Mouse (Mus musculus): ENCODE results near the gene Canx.
"Not testable (repeated sequence)": the region's sequence is repeated elsewhere in the genome, so short reads cannot be mapped to it uniquely, and the experiment has no call there.

The Canx gene

GRCm38 (mm10) chr11:50325496-50326301 is at the start of gene Canx:
Canx (minus strand) TSS chr11:50325673.
- DNase-seq: peak; percentile 96 to 98

GRCm38 (mm10) chr11:50374286-50375015 is 49.0 kb upstream of the Canx start:
- DNase-seq: no peak

DNA sequence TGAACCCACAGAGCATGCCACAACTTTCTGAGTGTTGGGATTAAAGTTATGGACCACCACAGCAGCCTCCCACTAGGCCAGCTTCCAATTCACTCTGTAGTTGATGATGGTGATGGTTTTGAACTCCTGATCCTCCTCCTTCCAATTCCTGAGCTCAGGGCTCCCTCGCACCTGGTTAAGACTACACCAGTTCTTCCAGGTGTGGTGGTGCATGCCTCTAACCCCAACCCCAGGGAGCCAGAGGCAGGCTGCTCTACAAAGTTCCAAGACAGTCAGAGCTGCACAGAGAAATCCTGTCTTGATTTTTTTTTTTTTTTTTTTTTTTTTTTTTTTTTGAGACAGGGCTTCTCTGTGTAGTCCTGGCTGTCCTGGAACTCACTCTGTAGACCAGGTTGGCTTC is 48.1 kb upstream of the Canx start:
- DNase-seq: no peak

DNA sequence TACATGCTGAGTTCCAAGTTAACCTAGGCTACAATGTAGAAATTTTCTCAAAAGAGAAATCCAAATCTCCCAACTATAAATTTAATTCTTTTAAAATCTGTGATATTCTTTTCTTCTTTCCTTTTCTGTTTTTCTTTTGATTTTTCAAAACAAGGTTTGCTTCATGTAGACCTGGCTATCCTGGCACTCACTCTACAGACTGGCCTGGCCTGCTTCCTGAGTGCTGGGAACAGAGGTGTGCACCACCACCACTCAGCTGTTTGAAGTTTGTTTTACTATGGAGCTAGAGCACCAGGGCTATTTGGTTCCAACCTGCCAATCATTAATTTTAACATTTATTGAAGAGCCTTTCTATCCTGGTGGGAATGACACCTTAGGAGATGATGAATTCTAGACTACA is 47.6 kb upstream of the Canx start:
- DNase-seq: no peak

DNA sequence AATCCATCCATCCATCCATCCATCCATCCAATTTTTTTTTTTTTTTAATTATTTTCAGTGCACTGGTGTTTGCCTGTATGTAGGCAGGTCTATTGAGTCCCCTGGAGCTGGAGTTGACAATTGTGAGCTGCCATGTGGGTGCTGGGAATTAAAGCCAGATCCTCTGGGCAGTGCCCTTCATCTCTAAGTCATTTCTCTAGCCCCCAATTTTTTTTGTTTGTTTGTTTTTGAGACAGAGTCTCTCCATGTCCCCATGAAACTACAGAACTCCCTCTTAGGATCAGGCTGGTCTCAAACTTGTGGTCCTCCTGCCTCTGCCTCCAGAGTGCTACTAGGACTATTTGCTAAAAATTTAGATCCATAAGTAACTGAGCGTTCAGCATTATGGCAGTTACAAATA is 46.4 kb upstream of the Canx start:
- no peak for DNase-seq

GRCm38 (mm10) chr11:50371399-50371841 is 45.9 kb upstream of the Canx start:
- DNase-seq: peak; percentile 78 to 86

GRCm38 (mm10) chr11:50370969-50371368 is 45.5 kb upstream of the Canx start:
- no peak for DNase-seq

- no peak for DNase-seq
Observed at GRCm38 (mm10) chr11:50369360-50369911, 44.0 kb upstream of the Canx start.

DNA sequence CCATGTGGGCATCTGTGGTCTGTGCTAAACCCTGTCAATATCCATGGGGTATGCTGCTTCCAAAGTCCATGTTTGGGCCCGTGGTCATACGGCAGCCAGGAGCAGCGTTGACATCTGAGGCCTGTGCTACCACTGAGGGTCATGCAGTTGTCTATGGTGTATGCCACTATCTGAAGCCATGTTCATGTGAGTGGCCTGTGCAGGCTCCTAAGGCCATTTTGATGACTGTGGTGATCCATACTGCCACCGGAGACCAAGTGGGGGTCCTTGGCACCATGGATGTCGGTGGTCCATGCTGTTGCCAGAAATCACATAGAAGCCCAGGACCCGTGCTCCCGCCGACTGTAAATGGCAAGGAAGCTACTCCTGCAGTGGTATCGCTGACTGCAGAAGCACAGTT is 42.1 kb upstream of the Canx start:
- DNase-seq: no peak

GRCm38 (mm10) chr11:50365322-50365721 is 39.8 kb upstream of the Canx start:
- no peak for DNase-seq

- peak; percentile 76 to 84 for DNase-seq
Observed at GRCm38 (mm10) chr11:50364548-50364947, 39.1 kb upstream of the Canx start.

DNA sequence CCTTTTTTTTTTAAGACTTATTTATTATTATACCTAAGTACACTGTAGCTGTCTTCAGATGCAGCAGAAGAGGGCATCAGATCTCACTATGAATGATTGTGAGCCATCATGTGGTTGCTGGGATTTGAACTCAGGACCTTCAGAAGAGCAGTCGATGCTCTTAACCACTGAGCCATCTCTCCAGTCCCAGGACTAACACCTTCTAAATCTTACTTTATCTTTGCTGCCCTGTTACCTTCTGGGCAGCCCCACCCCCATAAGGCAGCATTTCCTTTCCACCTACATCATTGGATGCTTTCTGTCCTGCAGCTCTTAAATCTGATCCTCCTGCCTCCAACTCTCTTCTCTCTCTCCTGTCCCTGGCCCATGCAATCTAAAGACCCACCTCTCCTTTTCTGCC is 35.8 kb upstream of the Canx start:
- DNase-seq: not testable (repeated sequence)

- DNase-seq: peak; percentile 72 to 84
Observed at GRCm38 (mm10) chr11:50358950-50359861, 33.7 kb upstream of the Canx start.

DNA sequence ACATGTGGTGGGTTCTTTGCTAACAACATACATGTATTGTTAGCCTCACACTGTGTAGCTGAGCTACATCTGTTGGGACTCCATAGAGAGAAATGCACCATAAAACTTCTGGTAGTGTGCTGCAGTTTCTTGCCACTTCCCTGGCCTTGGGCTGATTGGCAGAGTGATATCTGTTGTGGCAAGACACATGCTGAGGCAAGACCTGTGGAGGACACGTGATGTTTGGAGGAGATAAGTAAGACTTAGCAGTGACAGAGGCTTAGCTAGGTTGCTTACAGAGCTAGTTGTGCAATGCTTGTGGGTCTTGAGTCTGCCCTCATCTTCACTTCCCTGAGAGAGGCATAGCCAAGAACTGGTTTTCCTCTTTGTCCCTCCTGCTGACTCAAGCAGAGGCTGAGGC is 29.9 kb upstream of the Canx start:
- DNase-seq: peak in 1 of 2 experiments; percentile 27

DNA sequence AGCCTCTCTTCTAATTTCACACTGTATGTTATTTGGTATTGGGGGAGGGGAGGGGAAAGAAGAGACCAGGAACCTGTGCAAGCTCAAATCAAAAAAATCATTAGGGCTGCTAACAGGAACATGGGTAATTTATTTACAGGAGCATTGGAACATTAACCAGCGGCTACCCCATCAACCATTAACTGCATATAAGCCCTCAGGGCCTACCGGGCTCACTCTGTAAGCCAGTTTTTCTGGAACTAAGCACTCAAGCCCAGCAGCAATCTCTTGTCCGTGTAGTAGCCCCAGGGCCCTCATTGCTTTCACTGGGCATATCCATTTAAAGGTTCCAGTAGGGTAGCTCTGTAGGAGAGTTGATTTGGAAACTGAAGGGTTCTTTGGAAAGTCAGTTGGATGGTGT is 29.4 kb upstream of the Canx start:
- peak; percentile 69 to 80 for DNase-seq

DNA sequence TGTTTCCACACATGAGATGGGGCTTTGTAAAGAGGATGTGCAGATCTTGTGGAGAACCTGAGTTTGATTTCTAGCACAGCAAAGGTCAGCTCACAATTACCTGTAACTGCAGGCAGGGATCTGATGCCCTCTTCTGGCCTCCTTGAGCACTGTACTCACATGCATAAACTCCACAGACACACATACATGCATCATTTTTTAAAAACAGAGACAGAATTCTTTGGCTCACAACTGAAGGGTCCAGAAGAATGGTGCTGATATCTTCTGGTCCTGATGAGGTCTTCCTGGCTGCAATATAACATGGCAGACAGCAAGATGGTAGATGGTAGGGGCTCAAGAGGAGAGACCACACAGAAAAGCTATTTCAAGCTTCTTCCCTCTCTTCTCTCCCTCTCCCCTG is 28.7 kb upstream of the Canx start, which contains the start of gene Cby3:
Gene Cby3, plus strand, starts transcription at position 301 of the 400 bp plus-strand sequence.
- no peak for DNase-seq

- no peak for DNase-seq
Observed at GRCm38 (mm10) chr11:50352177-50352576, 26.7 kb upstream of the Canx start.

DNA sequence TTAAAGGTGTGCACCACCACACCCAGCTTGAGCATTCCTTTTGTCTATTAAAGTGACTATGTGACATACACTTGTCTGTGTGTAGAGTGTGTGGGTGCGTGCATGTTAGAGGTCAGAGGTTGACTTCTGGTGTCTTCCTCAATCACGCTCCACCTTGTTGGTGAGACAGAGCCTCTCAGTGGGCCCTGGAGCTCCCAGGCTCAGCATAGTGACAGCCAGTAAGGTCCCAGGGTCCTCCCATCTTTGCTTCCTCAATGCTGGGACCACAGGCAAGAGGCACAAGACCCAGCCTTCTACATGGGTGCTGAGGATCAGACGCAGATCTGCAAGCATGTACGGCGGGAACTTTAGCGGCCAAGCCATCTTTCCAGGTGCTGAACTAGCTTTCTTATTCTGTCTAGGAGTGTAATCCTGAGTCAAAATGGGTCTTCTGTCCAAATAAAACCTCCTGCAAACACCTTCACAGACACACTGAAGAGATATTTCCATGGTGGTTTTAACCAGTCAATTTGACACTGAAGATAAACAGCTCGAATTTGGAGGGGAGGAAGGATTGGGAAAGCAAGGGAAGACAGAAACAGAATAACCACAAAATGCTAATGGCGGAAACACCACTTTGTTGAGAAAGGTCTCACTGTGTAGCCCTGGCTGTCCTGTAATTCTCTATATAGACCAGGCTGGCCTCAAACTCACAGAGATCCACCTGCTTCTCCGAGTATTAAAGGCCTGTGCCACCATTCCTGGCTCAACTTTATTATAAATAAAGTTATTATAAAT is 21.0 kb upstream of the Canx start:
- no peak for DNase-seq

- no peak for DNase-seq
Observed at GRCm38 (mm10) chr11:50345486-50345885, 20.0 kb upstream of the Canx start.

DNA sequence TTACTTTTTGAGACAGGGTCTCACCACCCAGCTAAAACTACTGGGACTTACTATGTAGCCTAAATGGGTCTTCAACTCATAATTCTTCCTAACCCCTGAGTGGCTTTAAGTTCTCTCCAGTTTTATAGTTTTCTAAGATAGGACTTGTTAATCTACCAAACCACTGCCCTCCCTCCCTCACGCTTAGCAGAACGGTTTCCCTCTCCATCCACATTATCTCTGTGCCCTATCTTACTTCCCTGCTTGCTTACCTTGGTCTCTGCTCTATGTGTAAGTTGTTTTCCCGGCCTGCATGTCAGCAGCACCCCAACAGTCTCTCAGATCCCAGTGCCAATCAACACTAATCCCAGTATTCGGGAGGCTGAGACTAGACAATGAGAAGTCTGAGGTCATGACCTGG is 11.4 kb upstream of the Canx start:
- no peak for DNase-seq

DNA sequence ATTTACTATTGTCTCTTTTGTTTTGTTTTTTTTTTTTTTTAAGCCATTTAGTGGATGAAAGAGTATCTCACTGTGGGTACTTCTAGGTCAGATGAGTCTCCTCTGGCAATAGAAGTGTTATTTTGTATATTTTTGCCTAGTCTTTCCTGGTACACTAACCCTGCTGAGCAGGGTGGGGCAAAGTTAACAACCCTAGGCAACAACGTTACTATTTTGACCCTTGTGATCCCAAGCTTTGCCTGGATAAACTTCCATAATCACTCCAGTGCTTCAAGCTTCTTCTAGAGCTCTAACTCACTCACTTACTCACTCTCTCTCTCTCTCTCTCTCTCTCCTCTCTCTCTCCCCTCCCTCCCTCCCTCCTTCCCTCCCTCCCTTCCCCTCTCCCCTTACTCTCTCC is 10.7 kb upstream of the Canx start:
- DNase-seq: no peak

- DNase-seq: no peak
Observed at GRCm38 (mm10) chr11:50333181-50333580, 7.7 kb upstream of the Canx start.
